Mouse (Mus musculus) neural tube, embryonic 14.5 days (tissue): ENCODE data around the gene Slc22a12. TPM values are rescaled to one million over a fixed set of nuclear protein-coding genes. Genes with fewer than 3 reads are reported as not detected.

Experiments
- ATAC-seq: fragments of 200-750 bp; cut with Nextera tagmentation; 2 replicates; pipeline ENCODE4 v1.8.0; 2017; ENCODE audit warnings: low read depth, mild to moderate bottlenecking, moderate TSS enrichment, moderate library complexity
- H3K27ac ChIP-seq: fragments of 300-500 bp; sonication (generic); 2 replicates; pipeline ENCODE4 v1.5.1; 2014; ENCODE audit warnings: low read depth, mild to moderate bottlenecking, control low read depth, low read length, moderate library complexity, mixed read lengths
- H3K27me3 ChIP-seq: fragments of 300-500 bp; sonication (generic); 2 replicates; pipeline ENCODE4 v1.6.1; 2014; ENCODE audit warnings: low read length; ENCODE audit not compliant: control insufficient read depth, insufficient read depth
- H3K36me3 ChIP-seq: fragments of 300-500 bp; sonication (generic); 2 replicates; pipeline ENCODE4 v1.6.1; 2014; ENCODE audit warnings: low read length, mixed read lengths; ENCODE audit not compliant: control insufficient read depth, insufficient read depth
- H3K4me1 ChIP-seq: fragments of 300-500 bp; sonication (generic); 2 replicates; pipeline ENCODE4 v1.6.1; 2014; ENCODE audit warnings: low read length; ENCODE audit not compliant: control insufficient read depth, insufficient read depth
- H3K4me2 ChIP-seq: fragments of 300-500 bp; sonication (generic); 2 replicates; pipeline ENCODE4 v1.6.1; 2014; ENCODE audit warnings: mild to moderate bottlenecking, low read depth, low read length, control low read depth
- H3K4me3 ChIP-seq: fragments of 300-500 bp; sonication (generic); 2 replicates; pipeline ENCODE4 v1.5.1; 2014; ENCODE audit warnings: low read depth, low read length, control low read depth, mixed read lengths
- H3K9ac ChIP-seq: fragments of 300-500 bp; sonication (generic); replicated peaks from 2 replicates; pipeline ENCODE4 v1.6.1; 2014; ENCODE audit warnings: low read depth, mild to moderate bottlenecking, control low read depth, low read length, mixed read lengths
- H3K9me3 ChIP-seq: fragments of 300-500 bp; sonication (generic); 2 replicates; pipeline ENCODE4 v1.6.1; 2016; ENCODE audit warnings: low read length; ENCODE audit not compliant: control insufficient read depth
- WGBS: fragments of 180-500 bp; shearing (Covaris S2); extraction: QIAGEN DNeasy Blood & Tissue Kit; methylation state at CpG from one replicate; pipeline ENCODE4 v1.1.7; 2014; 5-methylcytosine and 5-hydroxymethylcytosine counted together
- polyA plus RNA-seq: library from polyadenylated mRNA; unstranded; fragments of >200 nt; fragmentation: Nextera tagmentation; extraction: Ambion mirVana; gene quantifications from 2 replicates; pipeline ENCODE4 v1.2.1, GENCODE M21; 2014

Gene Slc22a12
- polyA plus RNA-seq, 1 experiment from 2014 or later = 0.11 TPM

- Histone ChIP-seq H3K4me1 (peaks cover 22% of the 10 kb centered on the region), H3K27ac (peak overlapping the region; percentile 82), H3K36me3 (no peaks in the 10 kb centered on the region), H3K9ac (peak overlapping the region; percentile 99), H3K27me3 (0 out of 2 replicates have a peak, but pooled peaks cover 2% of the 10 kb centered on the region), H3K9me3 (no peaks in the 10 kb centered on the region), H3K4me2 (peak overlapping the region; percentile 77), H3K4me3 (peak overlapping the region; percentile 96)
- peak; percentile 16; the same call in 1 of the 2 replicates for ATAC-seq
- 2% methylated on average over 6 of the region's 6 CpGs for whole genome bisulfite sequencing
Observed at GRCm38 (mm10) chr19:6496462-6497149, 46.2 kb downstream of the Slc22a12 start.

- Histone ChIP-seq H3K9ac (no peak overlapping the region; the same call in 1 of the 2 replicates), H3K9me3 (no peaks in the 10 kb centered on the region), H3K4me2 (peak overlapping the region; percentile 77), H3K4me1 (peaks cover 13% of the 10 kb centered on the region), H3K27me3 (0 out of 2 replicates have a peak, but pooled peaks cover 2% of the 10 kb centered on the region), H3K4me3 (no peak overlapping the region), H3K36me3 (peaks cover under 1% of the 10 kb centered on the region; the same call in 1 of the 2 replicates), H3K27ac (peak overlapping the region; percentile 82)
- ATAC-seq = no peak
- WGBS = 26% methylated on average over 8 of the region's 8 CpGs
Observed at GRCm38 (mm10) chr19:6495714-6496113, 47.1 kb downstream of the Slc22a12 start.

GRCm38 (mm10) chr19:6494504-6495170 is 48.2 kb downstream of the Slc22a12 start:
- Histone ChIP-seq H3K9ac (no peak overlapping the region), H3K27ac (no peak overlapping the region), H3K27me3 (0 out of 2 replicates have a peak, but pooled peaks cover 2% of the 10 kb centered on the region), H3K9me3 (no peaks in the 10 kb centered on the region), H3K36me3 (peaks cover 4% of the 10 kb centered on the region; the same call in 1 of the 2 replicates), H3K4me1 (peaks cover 10% of the 10 kb centered on the region; the same call in 1 of the 2 replicates), H3K4me3 (no peak overlapping the region), H3K4me2 (no peak overlapping the region)
- WGBS = 74% methylated on average over 18 of the region's 18 CpGs
- no peak for ATAC-seq

- H3K36me3 ChIP-seq = peaks cover 4% of the 10 kb centered on the region; the same call in 1 of the 2 replicates
- 0 out of 2 replicates have a peak, but pooled peaks cover 2% of the 10 kb centered on the region for H3K27me3 ChIP-seq
- H3K27ac ChIP-seq = no peak overlapping the region
- no peak overlapping the region for H3K9ac ChIP-seq
- 85% methylated on average over 5 of the region's 7 CpGs for WGBS
- no peak overlapping the region for H3K4me3 ChIP-seq
- H3K4me2 ChIP-seq = no peak overlapping the region
- H3K9me3 ChIP-seq = no peaks in the 10 kb centered on the region
- ATAC-seq = no peak
- H3K4me1 ChIP-seq = peaks cover 10% of the 10 kb centered on the region; the same call in 1 of the 2 replicates
Observed at GRCm38 (mm10) chr19:6494032-6494431, 48.8 kb downstream of the Slc22a12 start.

GRCm38 (mm10) chr19:6493219-6493618 is 49.6 kb downstream of the Slc22a12 start:
- 85% methylated on average over 7 of the region's 7 CpGs for WGBS
- Histone ChIP-seq H3K4me2 (no peak overlapping the region), H3K4me3 (no peak overlapping the region), H3K9ac (no peak overlapping the region), H3K4me1 (peaks cover 10% of the 10 kb centered on the region; the same call in 1 of the 2 replicates), H3K9me3 (no peaks in the 10 kb centered on the region), H3K27me3 (0 out of 2 replicates have a peak, but pooled peaks cover 2% of the 10 kb centered on the region), H3K36me3 (peaks cover 4% of the 10 kb centered on the region; the same call in 1 of the 2 replicates), H3K27ac (no peak overlapping the region)
- ATAC-seq = no peak

DNA sequence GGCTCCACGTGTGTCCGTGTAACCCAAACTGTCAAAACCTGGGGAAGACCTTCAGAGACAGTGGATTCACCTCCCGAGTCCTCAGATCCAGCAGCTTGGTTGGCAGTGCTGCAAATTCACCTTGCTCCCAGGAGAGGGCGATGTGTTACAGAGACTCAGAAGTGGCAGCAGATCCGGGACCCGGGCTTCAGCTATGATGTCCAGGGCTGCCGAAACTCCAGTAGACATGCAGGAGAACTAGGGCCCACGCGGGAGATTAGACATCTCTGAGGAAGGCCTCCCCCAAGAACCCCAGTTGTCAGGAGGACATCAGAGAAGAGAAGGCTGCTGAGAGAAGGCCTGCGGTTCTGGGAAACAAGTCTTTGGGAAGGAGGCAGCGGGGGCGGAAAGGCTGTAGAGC is 50.7 kb downstream of the Slc22a12 start:
- Histone ChIP-seq H3K27ac (no peak overlapping the region), H3K36me3 (peaks cover 4% of the 10 kb centered on the region; the same call in 1 of the 2 replicates), H3K4me2 (no peak overlapping the region), H3K4me3 (no peak overlapping the region), H3K27me3 (no peaks in the 10 kb centered on the region), H3K9me3 (no peaks in the 10 kb centered on the region), H3K9ac (no peak overlapping the region), H3K4me1 (peaks cover 10% of the 10 kb centered on the region; the same call in 1 of the 2 replicates)
- WGBS = 24% methylated on average over 12 of the region's 12 CpGs
- ATAC-seq = no peak

DNA sequence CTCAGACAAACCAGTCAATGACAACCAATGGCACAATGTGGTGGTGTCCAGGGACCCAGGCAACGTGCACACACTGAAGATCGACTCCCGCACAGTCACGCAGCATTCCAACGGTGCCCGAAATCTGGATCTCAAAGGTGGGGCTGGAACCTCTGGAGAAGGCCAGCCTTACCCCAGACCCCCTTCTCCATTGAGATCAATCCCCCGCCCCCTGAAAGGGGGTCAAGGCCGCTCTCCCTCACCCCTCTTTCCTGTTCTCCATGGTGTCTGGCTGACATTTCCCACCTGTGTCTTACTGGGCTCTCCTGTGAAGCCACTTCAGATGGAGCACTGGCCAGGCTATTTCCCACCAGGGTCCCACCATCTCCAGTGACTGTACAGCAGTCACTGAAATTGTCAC is 51.3 kb downstream of the Slc22a12 start:
- Histone ChIP-seq H3K27me3 (no peaks in the 10 kb centered on the region), H3K36me3 (peaks cover 4% of the 10 kb centered on the region; the same call in 1 of the 2 replicates), H3K27ac (no peak overlapping the region), H3K9me3 (no peaks in the 10 kb centered on the region), H3K9ac (no peak overlapping the region), H3K4me1 (peaks cover 10% of the 10 kb centered on the region; the same call in 1 of the 2 replicates), H3K4me2 (no peak overlapping the region), H3K4me3 (no peak overlapping the region)
- 85% methylated on average over 8 of the region's 8 CpGs for WGBS
- no peak for ATAC-seq

- whole genome bisulfite sequencing = 0% methylated on average over 4 of the region's 4 CpGs
Observed at GRCm38 (mm10) chr19:6489030-6489429, 53.8 kb downstream of the Slc22a12 start.

More at GRCm38 (mm10) chr19:6489030-6489429, 53.8 kb downstream of the Slc22a12 start:
- peak; percentile 45; the same call in 1 of the 2 replicates for ATAC-seq
- Histone ChIP-seq H3K36me3 (peaks cover 4% of the 10 kb centered on the region; the same call in 1 of the 2 replicates), H3K4me2 (no peak overlapping the region), H3K27ac (no peak overlapping the region), H3K4me3 (no peak overlapping the region), H3K4me1 (no peaks in the 10 kb centered on the region), H3K9ac (no peak overlapping the region), H3K27me3 (no peaks in the 10 kb centered on the region), H3K9me3 (no peaks in the 10 kb centered on the region)
